Mouse (Mus musculus) CH12F3 (cell line): Measurements from ENCODE around the gene Cpxm1.

ENCODE experiments used
- in situ Hi-C: fragments of 300-500 bp; cut with MboI; formaldehyde crosslinking; loops from 2 replicates; pipeline ENCODE4 v1.14.3; 2020; ENCODE audit warnings: low sequenced_read_pairs

Gene Cpxm1

GRCm38 (mm10) chr2:130341220-130341580 is 56.2 kb downstream of the Cpxm1 start:
- in situ Hi-C loops: no loop called here
